8 mouse cellular contexts compared by ENCODE assay signal in genomic region chr10:95677356-95678109, GRCm38 (mm10). TPM values are rescaled to one million over a fixed set of nuclear protein-coding genes. Genes with fewer than 3 reads are reported as not detected.
A peak's percentile ranks its signal among the peaks of the same experiment; 100 is the strongest.
DNase-seq lines count a peak whose midpoint lies in the region; ATAC-seq and TF ChIP-seq lines count a peak whose summit lies in the region.

No protein-coding gene starts in this region.

- peak overlapping the region; percentile 56 for H3K4me3 ChIP-seq in ES-Bruce4 (ENCODE audit: low read depth, low read length)
- H3K4me3 ChIP-seq in embryonic facial prominence, embryonic 12.5 days = no peak overlapping the region
- H3K4me3 ChIP-seq in stomach, embryonic 16.5 days (replicated peaks; ENCODE audit: low read length) = peak overlapping the region; percentile 24

- no peak for TF ChIP-seq POLR2A in ES-Bruce4 (IDR thresholded peaks at IDR 0.05; ENCODE audit: insufficient read depth, low read length)

- TF ChIP-seq EP300 in ES-Bruce4 (IDR thresholded peaks at IDR 0.05; ENCODE audit: insufficient read depth, low read depth, low read length) = no peak

- no peaks in the 10 kb centered on the region for H3K27me3 ChIP-seq in ES-Bruce4 (ENCODE audit: control insufficient read depth, insufficient read depth, low read length, poor library complexity, severe bottlenecking)
- no peaks in the 10 kb centered on the region for H3K27me3 ChIP-seq in embryonic facial prominence, embryonic 12.5 days
- H3K27me3 ChIP-seq in stomach, embryonic 16.5 days (ENCODE audit: control insufficient read depth, insufficient read depth, low read length) = no peaks in the 10 kb centered on the region

- H3K4me2 ChIP-seq in embryonic facial prominence, embryonic 12.5 days (replicated peaks) = peak overlapping the region; percentile 23
- H3K4me2 ChIP-seq in stomach, embryonic 16.5 days (ENCODE audit: low read depth, low read length) = peak overlapping the region; percentile 32

- TF ChIP-seq CTCF in ES-Bruce4 (IDR thresholded peaks at IDR 0.05; ENCODE audit: low read depth, low read length) = no peak

- H3K4me1 ChIP-seq in ES-Bruce4 (ENCODE audit: control insufficient read depth, insufficient read depth, low read length) = no peaks in the 10 kb centered on the region
- peaks cover 11% of the 10 kb centered on the region for H3K4me1 ChIP-seq in embryonic facial prominence, embryonic 12.5 days
- H3K4me1 ChIP-seq in stomach, embryonic 16.5 days (ENCODE audit: control insufficient read depth, insufficient read depth, low read length) = no peaks in the 10 kb centered on the region

- H3K9ac ChIP-seq in ES-Bruce4 (ENCODE audit: low read depth, poor library complexity, severe bottlenecking) = no peak overlapping the region
- H3K9ac ChIP-seq in embryonic facial prominence, embryonic 12.5 days = no peak overlapping the region
- no peak overlapping the region for H3K9ac ChIP-seq in stomach, embryonic 16.5 days (ENCODE audit: low read length)

- no peak for ATAC-seq in embryonic facial prominence, embryonic 12.5 days (ENCODE audit: insufficient number of reproducible peaks, insufficient read depth, low FRiP score, low TSS enrichment)
- ATAC-seq in stomach, embryonic 16.5 days (ENCODE audit: insufficient read depth, low FRiP score) = peak; percentile 47; the same call in 1 of the 2 replicates

- no peak overlapping the region for H3K27ac ChIP-seq in ES-Bruce4 (ENCODE audit: insufficient read depth, low read length)
- H3K27ac ChIP-seq in embryonic facial prominence, embryonic 12.5 days = 0 out of 2 replicates have a peak overlapping the region, but pooled peaks have one; percentile 11
- no peak overlapping the region; the same call in 1 of the 2 replicates for H3K27ac ChIP-seq in stomach, embryonic 16.5 days (ENCODE audit: low read length)

- WGBS in embryonic facial prominence, embryonic 12.5 days = 58% methylated on average over 22 of the region's 22 CpGs
- 40% methylated on average over 22 of the region's 22 CpGs for WGBS in stomach, embryonic 16.5 days

- no peaks in the 10 kb centered on the region for H3K9me3 ChIP-seq in ES-Bruce4 (replicated peaks; ENCODE audit: control insufficient read depth, insufficient read depth, low read length, poor library complexity, severe bottlenecking)
- no peaks in the 10 kb centered on the region for H3K9me3 ChIP-seq in embryonic facial prominence, embryonic 12.5 days
- H3K9me3 ChIP-seq in stomach, embryonic 16.5 days (replicated peaks; ENCODE audit: control insufficient read depth, low read length) = no peaks in the 10 kb centered on the region; the same call in 1 of the 2 replicates

- DNase-seq in adrenal gland, adult (ENCODE audit: inconsistent age in 2 of 2, low spot score in 1 of 2) = peak; percentile 31 to 62
- DNase-seq in adrenal gland, postnatal 25 days = no peak
- DNase-seq in heart, postnatal 10 days = peak; percentile 83 to 86
- DNase-seq in layer of hippocampus, adult 9-10 months (ENCODE audit: low spot score) = peak; percentile 37
- DNase-seq in lung, postnatal 4 days = peak; percentile 69 to 71

- no peaks in the 10 kb centered on the region for H3K36me3 ChIP-seq in ES-Bruce4 (ENCODE audit: control insufficient read depth, insufficient read depth, low read length, poor library complexity, severe bottlenecking)
- no peaks in the 10 kb centered on the region for H3K36me3 ChIP-seq in embryonic facial prominence, embryonic 12.5 days
- no peaks in the 10 kb centered on the region for H3K36me3 ChIP-seq in stomach, embryonic 16.5 days (ENCODE audit: control insufficient read depth, insufficient read depth, low read length)

- intact Hi-C loops in heart, postnatal 10 days (cut with DNase I) = loop anchor here (2.0 to 5.0 kb wide), 5 partner anchors 19 to 180 kb away; no protein-coding TSS in a partner anchor

RNA-seq across cellular contexts. Expression of gene Anapc15-ps, which starts 4.3 kb away (rescaled TPM):
- total RNA-seq in adrenal gland, postnatal 25 days (2021) = not detected in 2 replicates
- 3.4 TPM in 1 of 2 replicates, not detected in the other for polyA plus RNA-seq in ES-Bruce4 (2011; ENCODE audit: insufficient read depth, insufficient read length, low read depth, missing spikeins)
- polyA plus RNA-seq in embryonic facial prominence, embryonic 12.5 days (2016; fragmentation: Nextera tagmentation; extraction: Ambion mirVana) = not detected in 2 replicates
- total RNA-seq in heart, postnatal 10 days (2021) = not detected
- polyA plus RNA-seq in stomach, embryonic 16.5 days (2015; fragmentation: Nextera tagmentation; extraction: Ambion mirVana) = 0.70 TPM in 1 of 2 replicates, not detected in the other
